Mouse (Mus musculus) MEL (cell line): ENCODE results near the gene Prpf38b. TPM values are rescaled to one million over a fixed set of nuclear protein-coding genes. Genes with fewer than 3 reads are reported as not detected.

Experiments
- polyA plus RNA-seq, 2 experiments: library from polyadenylated mRNA; stranded (reverse) in 1 of 2; unstranded in 1 of 2; fragments of >175 nt in 1 of 2; fragments of >200 nt in 1 of 2; gene quantifications; 2 replicates each; pipeline versions ENCODE4 v1.2.1 to v1.2.4; 2012; ENCODE audit warnings: low replicate concordance in 2 of 2, low read depth in 1 of 2; ENCODE audit not compliant: insufficient read length in 2 of 2, insufficient read depth in 1 of 2, missing spikeins in 1 of 2
- total RNA-seq: library from RNA; depleted of rRNA; stranded (reverse); fragments of 300-350 nt; gene quantifications from 2 replicates; pipeline ENCODE4 v1.2.3, GENCODE M21; 2012; rRNA removed

The Prpf38b gene
- total and polyA plus RNA-seq, 3 experiments, result 43.0 to 138 (median 128) TPM

Other genes starting within 250 kb of the Prpf38b start
- 17.6 and 21.7 TPM in 2 replicates for gene Gpsm2, start 189.4 kb downstream of the Prpf38b start, total RNA-seq
- gene Gpsm2, start 189.4 kb downstream of the Prpf38b start, polyA plus RNA-seq, result 10 to 100 TPM in 1 of 2 experiments, not detected in 1; 27.5 TPM
- not detected in 2 replicates for gene Aknad1, start 172.1 kb downstream of the Prpf38b start, total RNA-seq
- under 1 TPM in 1 of 2 experiments, not detected in 1; 0.06 TPM for gene Aknad1, start 172.1 kb downstream of the Prpf38b start, polyA plus RNA-seq
- gene Stxbp3, start 71.2 kb downstream of the Prpf38b start, total RNA-seq, result 19.2 and 32.2 TPM in 2 replicates
- 10 to 100 TPM in 1 of 2 experiments, not detected in 1; 15.9 TPM for gene Stxbp3, start 71.2 kb downstream of the Prpf38b start, polyA plus RNA-seq
- 0.10 TPM in 1 of 2 replicates, not detected in the other for gene Fndc7, start 21.7 kb downstream of the Prpf38b start, total RNA-seq
- under 1 TPM in 1 of 2 experiments, not detected in 1; 0.13 TPM for gene Fndc7, start 21.7 kb downstream of the Prpf38b start, polyA plus RNA-seq
- gene Henmt1, start 28.1 kb upstream of the Prpf38b start, total RNA-seq, result 0.10 TPM in 1 of 2 replicates, not detected in the other
- under 1 TPM in 1 of 2 experiments, not detected in 1; 0.08 TPM for gene Henmt1, start 28.1 kb upstream of the Prpf38b start, polyA plus RNA-seq
- not detected in 2 replicates for gene Gm9857, start 28.7 kb upstream of the Prpf38b start, total RNA-seq
- not detected for gene Gm9857, start 28.7 kb upstream of the Prpf38b start, polyA plus RNA-seq
- 13.0 and 14.1 TPM in 2 replicates for gene Fam102b, start 115.9 kb upstream of the Prpf38b start, total RNA-seq
- 10 to 100 TPM; 10.4 to 26.9 TPM for gene Fam102b, start 115.9 kb upstream of the Prpf38b start, polyA plus RNA-seq
- not detected in 2 replicates for gene Slc25a54, start 168.7 kb upstream of the Prpf38b start, total RNA-seq
- gene Slc25a54, start 168.7 kb upstream of the Prpf38b start, polyA plus RNA-seq, result not detected
- 5.5 and 5.6 TPM in 2 replicates for gene Slc25a24, start 211.4 kb upstream of the Prpf38b start, total RNA-seq
- gene Slc25a24, start 211.4 kb upstream of the Prpf38b start, polyA plus RNA-seq, result 10 to 100 TPM in 1 of 2 experiments, not detected in 1; 14.3 TPM